Comparison of ENCODE assay signal across 10 mouse cellular contexts in genomic region chr2:164430697-164431096, GRCm38 (mm10). TPM values are rescaled to one million over a fixed set of nuclear protein-coding genes. Genes with fewer than 3 reads are reported as not detected.
DNase-seq lines count a peak whose midpoint lies in the region; ATAC-seq and TF ChIP-seq lines count a peak whose summit lies in the region.
"Had no signal": no experiment of that assay in that cellular context is flagged by ENCODE, and none has a peak within 500 bp of the region (broad histone marks: within the 10 kb centered on the region; RNA-seq: fewer than 3 reads in every experiment).

No protein-coding gene starts in this region.

- TF ChIP-seq EP300 in ES-Bruce4 (IDR thresholded peaks at IDR 0.05; ENCODE audit: insufficient read depth, low read depth, low read length) = no peak; the same call in 1 of the 2 replicates

- H3K36me3 ChIP-seq in heart, embryonic 10.5 days = peaks cover 35% of the 10 kb centered on the region
- H3K36me3 ChIP-seq in ES-Bruce4 (ENCODE audit: control insufficient read depth, insufficient read depth, low read length, poor library complexity, severe bottlenecking) = peaks cover 26% of the 10 kb centered on the region
- peaks cover 47% of the 10 kb centered on the region for H3K36me3 ChIP-seq in intestine, postnatal 0 days (ENCODE audit: control insufficient read depth, insufficient read depth)
- peaks cover 41% of the 10 kb centered on the region for H3K36me3 ChIP-seq in limb, embryonic 15.5 days

- no peak for TF ChIP-seq POLR2A in ES-Bruce4 (IDR thresholded peaks at IDR 0.05; ENCODE audit: insufficient read depth, low read length)

- peak overlapping the region; percentile 58 for H3K9ac ChIP-seq in ES-Bruce4 (ENCODE audit: low read depth, poor library complexity, severe bottlenecking)
- H3K9ac ChIP-seq in intestine, postnatal 0 days (ENCODE audit: low read depth, low read length) = no peak overlapping the region; the same call in 1 of the 2 replicates
- no peak overlapping the region for H3K9ac ChIP-seq in limb, embryonic 15.5 days

- no peaks in the 10 kb centered on the region for H3K9me3 ChIP-seq in heart, embryonic 10.5 days
- H3K9me3 ChIP-seq in ES-Bruce4 (replicated peaks; ENCODE audit: control insufficient read depth, insufficient read depth, low read length, poor library complexity, severe bottlenecking) = no peaks in the 10 kb centered on the region
- no peaks in the 10 kb centered on the region for H3K9me3 ChIP-seq in intestine, postnatal 0 days (ENCODE audit: control insufficient read depth)
- H3K9me3 ChIP-seq in limb, embryonic 15.5 days = no peaks in the 10 kb centered on the region

- H3K27me3 ChIP-seq in heart, embryonic 10.5 days (ENCODE audit: insufficient read depth, poor library complexity, severe bottlenecking) = peaks cover 22% of the 10 kb centered on the region
- no peaks in the 10 kb centered on the region for H3K27me3 ChIP-seq in ES-Bruce4 (ENCODE audit: control insufficient read depth, insufficient read depth, low read length, poor library complexity, severe bottlenecking)
- no peaks in the 10 kb centered on the region for H3K27me3 ChIP-seq in intestine, postnatal 0 days (replicated peaks; ENCODE audit: control insufficient read depth, insufficient read depth, low read length)
- no peaks in the 10 kb centered on the region; the same call in 1 of the 2 replicates for H3K27me3 ChIP-seq in limb, embryonic 15.5 days

- WGBS in heart, embryonic 10.5 days = 8% methylated on average over 7 of the region's 7 CpGs
- WGBS in intestine, postnatal 0 days = 21% methylated on average over 7 of the region's 7 CpGs
- 20% methylated on average over 7 of the region's 7 CpGs for WGBS in limb, embryonic 15.5 days

- intact Hi-C loops in left cerebral cortex, postnatal 36 days (cut with DNase I) = no loop called here

- H3K4me2 ChIP-seq in intestine, postnatal 0 days (replicated peaks; ENCODE audit: low read depth) = peak overlapping the region; percentile 60
- no peak overlapping the region for H3K4me2 ChIP-seq in limb, embryonic 15.5 days

- TF ChIP-seq CTCF in ES-Bruce4 (IDR thresholded peaks at IDR 0.05; ENCODE audit: low read depth, low read length) = no peak
- TF ChIP-seq CTCF in intestine, postnatal 0 days (IDR thresholded peaks at IDR 0.05; ENCODE audit: low read depth) = peak; percentile 56

- peak overlapping the region; percentile 19; the same call in 1 of the 2 replicates for H3K4me3 ChIP-seq in heart, embryonic 10.5 days
- H3K4me3 ChIP-seq in ES-Bruce4 (ENCODE audit: low read depth, low read length) = peak overlapping the region; percentile 26
- no peak overlapping the region for H3K4me3 ChIP-seq in intestine, postnatal 0 days (ENCODE audit: low read depth, low read length)
- H3K4me3 ChIP-seq in limb, embryonic 15.5 days = no peak overlapping the region

- H3K4me1 ChIP-seq in heart, embryonic 10.5 days = peaks cover 74% of the 10 kb centered on the region
- peaks cover 25% of the 10 kb centered on the region for H3K4me1 ChIP-seq in ES-Bruce4 (ENCODE audit: control insufficient read depth, insufficient read depth, low read length)
- H3K4me1 ChIP-seq in intestine, postnatal 0 days (replicated peaks; ENCODE audit: control insufficient read depth, insufficient read depth, low read length) = peaks cover 47% of the 10 kb centered on the region
- peaks cover 53% of the 10 kb centered on the region for H3K4me1 ChIP-seq in limb, embryonic 15.5 days

- no peak for ATAC-seq in intestine, postnatal 0 days
- no peak for ATAC-seq in limb, embryonic 15.5 days (ENCODE audit: insufficient number of reproducible peaks, low FRiP score, low TSS enrichment, low read depth)

- DNase-seq in heart, embryonic 10.5 days (ENCODE audit: low spot score) = no peak
- DNase-seq in heart, adult 8-10 months (ENCODE audit: low spot score) = no peak
- no peak for DNase-seq in left cerebral cortex, postnatal 36 days (ENCODE audit: low spot score in 2 of 2)
- no peak for DNase-seq in left cerebral cortex, adult 18-20 months (ENCODE audit: low spot score in 2 of 2)
- no peak for DNase-seq in thymus, postnatal 10 days (ENCODE audit: low spot score in 2 of 2)
- DNase-seq: cerebellum, postnatal 36 days; layer of hippocampus, postnatal 36 days had no signal

- peak overlapping the region; percentile 47 for H3K27ac ChIP-seq in heart, embryonic 10.5 days
- peak overlapping the region; percentile 40 for H3K27ac ChIP-seq in ES-Bruce4 (ENCODE audit: insufficient read depth, low read length)
- no peak overlapping the region for H3K27ac ChIP-seq in intestine, postnatal 0 days (ENCODE audit: low read depth, low read length)
- H3K27ac ChIP-seq in limb, embryonic 15.5 days = peak overlapping the region; percentile 2

RNA-seq across cellular contexts. Expression of gene Sdc4, which starts 13.0 kb away (rescaled TPM):
- 37.3 and 37.8 TPM in 2 replicates for polyA plus RNA-seq in heart, embryonic 10.5 days (2016; fragmentation: Nextera tagmentation; extraction: Ambion mirVana)
- 10 to 100 TPM; 14.9 to 23.0 (median 20.7) TPM for total RNA-seq in heart, adult 8-10 months (2022)
- polyA plus RNA-seq in ES-Bruce4 (2011; ENCODE audit: insufficient read depth, insufficient read length, low read depth, missing spikeins) = 212 and 213 TPM in 2 replicates
- polyA plus RNA-seq in intestine, postnatal 0 days (2015; fragmentation: Nextera tagmentation; extraction: Ambion mirVana) = 92.0 and 103 TPM in 2 replicates
- polyA plus RNA-seq in limb, embryonic 15.5 days (2015; fragmentation: Nextera tagmentation; extraction: Ambion mirVana) = 107 and 110 TPM in 2 replicates
- 10 to 100 TPM; 98.5 TPM for total RNA-seq in left cerebral cortex, postnatal 36 days (2021)
- total RNA-seq in left cerebral cortex, adult 18-20 months (2021) = 10 to 100 TPM; 72.7 to 80.1 TPM

RNA-seq across cellular contexts. Expression of gene Matn4, which starts 25.7 kb away (rescaled TPM):
- 0.76 and 1.2 TPM in 2 replicates for polyA plus RNA-seq in heart, embryonic 10.5 days (2016; fragmentation: Nextera tagmentation; extraction: Ambion mirVana)
- under 1 TPM; 0.25 to 0.50 (median 0.29) TPM for total RNA-seq in heart, adult 8-10 months (2022)
- 0.93 and 1.7 TPM in 2 replicates for polyA plus RNA-seq in ES-Bruce4 (2011; ENCODE audit: insufficient read depth, insufficient read length, low read depth, missing spikeins)
- polyA plus RNA-seq in intestine, postnatal 0 days (2015; fragmentation: Nextera tagmentation; extraction: Ambion mirVana) = 1.9 and 2.4 TPM in 2 replicates
- 108 and 113 TPM in 2 replicates for polyA plus RNA-seq in limb, embryonic 15.5 days (2015; fragmentation: Nextera tagmentation; extraction: Ambion mirVana)
- 10 to 100 TPM; 11.4 to 13.0 TPM for total RNA-seq in left cerebral cortex, postnatal 36 days (2021)
- total RNA-seq in left cerebral cortex, adult 18-20 months (2021) = 1 to 10 TPM; 8.4 to 8.5 TPM

RNA-seq across cellular contexts. Expression of gene Sys1, which starts 26.1 kb away (rescaled TPM):
- 41.2 and 52.5 TPM in 2 replicates for polyA plus RNA-seq in heart, embryonic 10.5 days (2016; fragmentation: Nextera tagmentation; extraction: Ambion mirVana)
- 10 to 100 TPM; 25.2 to 28.5 (median 25.8) TPM for total RNA-seq in heart, adult 8-10 months (2022)
- 13.3 and 19.8 TPM in 2 replicates for polyA plus RNA-seq in ES-Bruce4 (2011; ENCODE audit: insufficient read depth, insufficient read length, low read depth, missing spikeins)
- 58.7 and 62.3 TPM in 2 replicates for polyA plus RNA-seq in intestine, postnatal 0 days (2015; fragmentation: Nextera tagmentation; extraction: Ambion mirVana)
- 54.5 and 61.2 TPM in 2 replicates for polyA plus RNA-seq in limb, embryonic 15.5 days (2015; fragmentation: Nextera tagmentation; extraction: Ambion mirVana)
- 10 to 100 TPM; 34.7 to 40.4 TPM for total RNA-seq in left cerebral cortex, postnatal 36 days (2021)
- total RNA-seq in left cerebral cortex, adult 18-20 months (2021) = 10 to 100 TPM; 43.5 to 44.6 TPM

RNA-seq across cellular contexts. Expression of gene Rbpjl, which starts 27.8 kb away (rescaled TPM):
- polyA plus RNA-seq in heart, embryonic 10.5 days (2016; fragmentation: Nextera tagmentation; extraction: Ambion mirVana) = 0.02 and 0.08 TPM in 2 replicates
- not detected for total RNA-seq in heart, adult 8-10 months (2022)
- polyA plus RNA-seq in ES-Bruce4 (2011; ENCODE audit: insufficient read depth, insufficient read length, low read depth, missing spikeins) = not detected in 2 replicates
- 0.12 and 0.16 TPM in 2 replicates for polyA plus RNA-seq in intestine, postnatal 0 days (2015; fragmentation: Nextera tagmentation; extraction: Ambion mirVana)
- polyA plus RNA-seq in limb, embryonic 15.5 days (2015; fragmentation: Nextera tagmentation; extraction: Ambion mirVana) = 1.2 and 1.3 TPM in 2 replicates
- under 1 TPM; 0.30 to 0.34 TPM for total RNA-seq in left cerebral cortex, postnatal 36 days (2021)
- total RNA-seq in left cerebral cortex, adult 18-20 months (2021) = under 1 TPM; 0.33 to 0.56 TPM

RNA-seq across cellular contexts. Expression of gene Gm20458, which starts 30.1 kb away (rescaled TPM):
- polyA plus RNA-seq in heart, embryonic 10.5 days (2016; fragmentation: Nextera tagmentation; extraction: Ambion mirVana) = 10.3 and 11.7 TPM in 2 replicates
- 1 to 10 TPM; 3.6 to 6.7 (median 5.5) TPM for total RNA-seq in heart, adult 8-10 months (2022)
- 2.3 TPM in 1 of 2 replicates, not detected in the other for polyA plus RNA-seq in ES-Bruce4 (2011; ENCODE audit: insufficient read depth, insufficient read length, low read depth, missing spikeins)
- 21.4 and 29.1 TPM in 2 replicates for polyA plus RNA-seq in intestine, postnatal 0 days (2015; fragmentation: Nextera tagmentation; extraction: Ambion mirVana)
- polyA plus RNA-seq in limb, embryonic 15.5 days (2015; fragmentation: Nextera tagmentation; extraction: Ambion mirVana) = 11.0 and 12.2 TPM in 2 replicates
- 10 to 100 TPM in 1 of 2 experiments, 1 to 10 TPM in 1; 8.1 to 14.9 TPM for total RNA-seq in left cerebral cortex, postnatal 36 days (2021)
- total RNA-seq in left cerebral cortex, adult 18-20 months (2021) = 1 to 10 TPM; 2.0 to 6.4 TPM

Comparison
In these comparisons a context has a peak if more than half of its experiments do, and no peak if none do; other contexts are left out.
1. H3K4me3 ChIP-seq: peak in heart, embryonic 10.5 days (single experiment) and ES-Bruce4 (single experiment); none in intestine, postnatal 0 days (single experiment) and limb, embryonic 15.5 days (single experiment).
2. RNA of gene Matn4, which starts 25.7 kb away (polyA plus RNA-seq): 108 to 113 TPM in limb, embryonic 15.5 days; 1.9 to 2.4 TPM in intestine, postnatal 0 days, 0.76 to 1.2 TPM in heart, embryonic 10.5 days and 0.93 to 1.7 TPM in ES-Bruce4; every median in the first group is over 10 times any median in the second.